Mouse (Mus musculus) liver, adult 2 months (tissue): ENCODE measurements around the gene Mtss1l.

ENCODE experiments used
- CTCF ChIP-seq: fragments of 200-500 bp; IDR thresholded peaks from 2 replicates; pipeline ENCODE4 v1.5.1; 2011; ENCODE audit warnings: low read depth, low read length, control low read depth
- POLR2A ChIP-seq: fragments of 200-500 bp; IDR thresholded peaks from 2 replicates; pipeline ENCODE4 v1.6.1; 2011; ENCODE audit warnings: low read length, control low read depth; ENCODE audit not compliant: insufficient read depth; ENCODE audit errors: extremely low read depth

DNA sequence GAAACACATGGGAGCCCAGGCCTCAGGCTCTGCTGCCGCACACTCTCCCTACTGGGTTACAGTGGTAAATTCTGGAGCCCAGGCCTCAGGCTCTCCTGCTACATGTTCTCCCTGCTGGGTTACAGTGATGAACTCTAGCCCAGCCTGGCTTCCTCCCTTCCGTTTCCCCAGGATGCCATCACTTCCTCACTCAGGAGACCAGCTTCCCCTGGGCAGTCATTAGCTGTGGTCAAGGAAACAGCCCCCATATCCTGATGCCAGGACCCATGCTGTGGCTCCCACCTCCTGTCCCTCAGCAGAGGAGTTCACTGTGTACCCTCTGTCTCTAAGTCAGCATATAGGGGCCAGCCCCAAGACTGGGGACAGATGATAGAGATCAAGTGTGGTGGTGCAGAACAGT is 49.1 kb upstream of the Mtss1l start:
- no peak for TF ChIP-seq POLR2A
- no peak for TF ChIP-seq CTCF
